Mouse (Mus musculus) embryonic facial prominence, embryonic 11.5 days (tissue): Measurements from ENCODE around the gene Coro2a. TPM values are rescaled to one million over a fixed set of nuclear protein-coding genes. Genes with fewer than 3 reads are reported as not detected.
"Not testable (repeated sequence)": the region's sequence is repeated elsewhere in the genome, so short reads cannot be mapped to it uniquely, and the experiment has no call there.

Experiments used
- ATAC-seq: fragments of 200-750 bp; cut with Nextera tagmentation; replicated peaks from 2 replicates; pipeline ENCODE4 v1.8.0; 2017; ENCODE audit warnings: low read depth; ENCODE audit not compliant: insufficient number of reproducible peaks, low FRiP score, low TSS enrichment
- DNase-seq: peaks from one replicate; pipeline ENCODE4 v3.0.0-alpha.2; 2015; ENCODE audit warnings: low spot score
- H3K27ac ChIP-seq: fragments of 300-500 bp; sonication (generic); replicated peaks from 2 replicates; pipeline ENCODE4 v1.5.1; 2014; ENCODE audit warnings: mild to moderate bottlenecking, low read depth, low read length, control low read depth
- H3K27me3 ChIP-seq: fragments of 300-500 bp; sonication (generic); 2 replicates; pipeline ENCODE4 v1.6.1; 2014; ENCODE audit warnings: mild to moderate bottlenecking, low read length, moderate library complexity, mixed read lengths; ENCODE audit not compliant: control insufficient read depth, insufficient read depth
- H3K36me3 ChIP-seq: fragments of 300-500 bp; sonication (generic); replicated peaks from 2 replicates; pipeline ENCODE4 v1.6.1; 2014; ENCODE audit warnings: low read depth, mild to moderate bottlenecking, low read length, moderate library complexity, mixed read lengths; ENCODE audit not compliant: control insufficient read depth, insufficient read depth
- H3K4me1 ChIP-seq: fragments of 300-500 bp; sonication (generic); 2 replicates; pipeline ENCODE4 v1.6.1; 2014; ENCODE audit warnings: low read length, mixed read lengths; ENCODE audit not compliant: control insufficient read depth, insufficient read depth
- H3K4me2 ChIP-seq: fragments of 300-500 bp; sonication (generic); 2 replicates; pipeline ENCODE4 v1.6.1; 2014; ENCODE audit warnings: low read depth, mild to moderate bottlenecking, control low read depth, low read length, moderate library complexity
- H3K4me3 ChIP-seq: fragments of 300-500 bp; sonication (generic); 2 replicates; pipeline ENCODE4 v1.5.1; 2014; ENCODE audit warnings: low read depth, low read length, control low read depth
- H3K9ac ChIP-seq: fragments of 300-500 bp; sonication (generic); replicated peaks from 2 replicates; pipeline ENCODE4 v1.6.1; 2014; ENCODE audit warnings: mild to moderate bottlenecking, control low read depth, low read length
- H3K9me3 ChIP-seq: fragments of 300-500 bp; sonication (generic); replicated peaks from 2 replicates; pipeline ENCODE4 v1.6.1; 2016; ENCODE audit warnings: mild to moderate bottlenecking, low read length, inconsistent platforms, mixed read lengths; ENCODE audit not compliant: control insufficient read depth
- WGBS: fragments of 180-500 bp; shearing (Covaris S2); extraction: QIAGEN DNeasy Blood & Tissue Kit; methylation state at CpG from one replicate; pipeline ENCODE4 v1.1.7; 2014; 5-methylcytosine and 5-hydroxymethylcytosine counted together
- polyA plus RNA-seq: library from polyadenylated mRNA; unstranded; fragments of >200 nt; fragmentation: Nextera tagmentation; extraction: Ambion mirVana; gene quantifications from 2 replicates; pipeline ENCODE4 v1.2.1, GENCODE M21; 2014

Coro2a gene
- polyA plus RNA-seq, 1 experiment from 2014 or later = 6.0 TPM

GRCm38 (mm10) chr4:46589151-46589550 lies 12.9 kb downstream of the Coro2a start:
- 80% methylated on average over 8 of the region's 8 CpGs for WGBS
- H3K4me1 ChIP-seq = no peaks in the 10 kb centered on the region
- H3K27ac ChIP-seq = no peak overlapping the region

GRCm38 (mm10) chr4:46586473-46586872 lies 15.5 kb downstream of the Coro2a start:
- H3K4me1 ChIP-seq = no peaks in the 10 kb centered on the region
- WGBS = 50% methylated on average over 4 of the region's 4 CpGs
- no peaks in the 10 kb centered on the region for H3K9me3 ChIP-seq
- H3K27me3 ChIP-seq = no peaks in the 10 kb centered on the region
- H3K9ac ChIP-seq = no peak overlapping the region
- DNase-seq = no peak
- no peak overlapping the region for H3K4me3 ChIP-seq
- H3K27ac ChIP-seq = no peak overlapping the region
- no peak overlapping the region for H3K4me2 ChIP-seq
- no peak for ATAC-seq
- no peaks in the 10 kb centered on the region for H3K36me3 ChIP-seq

More at GRCm38 (mm10) chr4:46589151-46589550, 12.9 kb downstream of the Coro2a start:
- H3K4me2 ChIP-seq = no peak overlapping the region
- H3K9ac ChIP-seq = no peak overlapping the region
- DNase-seq = no peak
- ATAC-seq = no peak
- H3K27me3 ChIP-seq = no peaks in the 10 kb centered on the region
- no peaks in the 10 kb centered on the region for H3K36me3 ChIP-seq
- no peak overlapping the region for H3K4me3 ChIP-seq
- no peaks in the 10 kb centered on the region for H3K9me3 ChIP-seq

DNA sequence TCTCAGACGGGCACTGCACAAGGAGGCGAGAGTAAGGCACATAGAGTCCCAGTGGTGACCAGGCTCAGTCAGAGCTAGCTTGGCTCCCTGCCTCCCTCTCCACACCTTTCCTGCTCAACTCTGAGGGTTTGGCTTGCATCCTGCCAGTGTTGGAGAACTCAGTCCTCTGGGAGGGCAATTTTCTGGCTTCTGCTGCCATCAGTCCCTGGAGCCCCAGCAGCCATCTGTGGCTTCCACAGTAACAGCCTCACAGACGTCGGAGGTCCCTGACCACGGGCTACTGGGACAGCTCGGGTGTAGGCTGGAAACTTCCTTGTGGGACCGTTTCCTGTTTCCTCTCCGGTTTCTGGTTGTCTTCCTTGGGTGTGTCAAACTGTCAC lies 16.2 kb downstream of the Coro2a start:
- Histone ChIP-seq H3K4me3 (no peak overlapping the region), H3K27me3 (no peaks in the 10 kb centered on the region), H3K4me2 (no peak overlapping the region), H3K9ac (no peak overlapping the region), H3K27ac (no peak overlapping the region), H3K4me1 (no peaks in the 10 kb centered on the region), H3K36me3 (no peaks in the 10 kb centered on the region), H3K9me3 (no peaks in the 10 kb centered on the region)
- 65% methylated on average over 8 of the region's 8 CpGs for WGBS
- ATAC-seq (no peak), DNase-seq (no peak)

DNA sequence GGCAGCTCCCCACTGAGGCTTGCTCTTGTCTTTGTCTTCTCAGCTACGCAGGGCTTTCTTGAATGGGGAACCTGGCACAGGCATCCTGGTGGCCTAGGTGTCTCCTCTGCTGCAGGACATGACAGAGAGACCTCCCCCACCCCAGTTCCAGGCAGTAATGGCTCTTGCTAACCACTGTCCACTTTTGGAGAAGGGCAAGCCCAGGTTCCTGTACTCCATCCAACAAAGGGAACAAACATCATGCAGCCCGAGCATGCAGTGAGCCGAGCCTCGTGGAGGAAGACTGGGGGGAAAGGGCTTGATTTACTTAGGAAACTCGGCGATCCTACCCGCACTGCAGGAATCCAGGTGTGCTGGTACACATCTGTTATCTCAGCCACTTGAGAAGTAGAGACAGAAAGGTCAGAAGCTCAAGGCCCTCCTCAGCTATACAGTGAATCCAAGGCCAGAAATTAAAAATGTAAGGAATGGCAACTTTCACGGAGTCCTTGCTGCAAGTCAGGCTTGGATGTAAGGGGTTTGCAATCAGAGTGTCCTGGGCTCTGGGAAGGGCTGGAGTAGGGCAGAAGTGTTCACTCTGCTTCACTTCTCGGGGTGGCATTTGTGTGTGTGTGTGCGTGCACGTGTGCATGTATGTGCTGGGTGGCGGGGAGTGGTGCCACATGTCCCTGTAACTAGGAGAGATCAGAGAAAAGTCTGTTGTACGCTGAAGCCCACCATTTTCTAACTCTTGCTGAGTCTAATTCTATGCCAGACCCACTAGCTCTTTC lies 16.8 kb downstream of the Coro2a start:
- 74% methylated on average over 13 of the region's 13 CpGs for WGBS
- Histone ChIP-seq H3K9me3 (no peaks in the 10 kb centered on the region), H3K4me3 (no peak overlapping the region), H3K4me1 (no peaks in the 10 kb centered on the region), H3K4me2 (no peak overlapping the region), H3K9ac (no peak overlapping the region), H3K36me3 (no peaks in the 10 kb centered on the region), H3K27ac (no peak overlapping the region), H3K27me3 (no peaks in the 10 kb centered on the region)
- no peak for DNase-seq
- ATAC-seq = no peak

- not testable (repeated sequence) for H3K9me3 ChIP-seq, H3K4me2 ChIP-seq, ATAC-seq, H3K27me3 ChIP-seq, H3K36me3 ChIP-seq, DNase-seq, H3K4me1 ChIP-seq, H3K9ac ChIP-seq, H3K4me3 ChIP-seq, H3K27ac ChIP-seq
- WGBS = 80% methylated on average over 3 of the region's 3 CpGs
Observed at GRCm38 (mm10) chr4:46584536-46584935, 17.5 kb downstream of the Coro2a start.

- 75% methylated on average over 1 of the region's 6 CpGs for WGBS
- not testable (repeated sequence) for H3K4me2 ChIP-seq, H3K27ac ChIP-seq, H3K36me3 ChIP-seq, ATAC-seq, DNase-seq, H3K4me1 ChIP-seq, H3K9ac ChIP-seq, H3K27me3 ChIP-seq, H3K4me3 ChIP-seq, H3K9me3 ChIP-seq
Observed at GRCm38 (mm10) chr4:46584084-46584483, 17.9 kb downstream of the Coro2a start.

DNA sequence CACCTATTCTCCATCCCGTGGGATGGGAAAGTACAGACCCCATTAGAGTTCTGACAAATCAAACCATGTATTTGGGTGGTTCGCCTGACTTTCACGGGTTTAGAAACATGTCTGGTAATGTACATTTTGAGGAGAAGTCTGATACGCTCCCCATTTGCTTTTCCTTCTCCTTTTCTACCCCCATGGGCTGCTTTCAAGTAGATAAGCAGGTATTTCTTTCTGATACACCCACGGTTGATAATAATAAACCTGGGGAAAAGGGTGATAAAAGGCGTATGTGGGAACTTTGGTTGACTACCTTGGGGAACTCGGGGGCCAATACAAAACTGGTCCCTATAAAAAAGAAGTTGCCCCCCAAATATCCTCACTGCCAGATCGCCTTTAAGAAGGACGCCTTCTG lies 20.0 kb downstream of the Coro2a start:
- not testable (repeated sequence) for H3K4me3 ChIP-seq, DNase-seq, H3K27me3 ChIP-seq, H3K9me3 ChIP-seq, H3K27ac ChIP-seq, H3K4me2 ChIP-seq, H3K4me1 ChIP-seq, H3K36me3 ChIP-seq, H3K9ac ChIP-seq, ATAC-seq
- 84% methylated on average over 9 of the region's 9 CpGs for WGBS

- DNase-seq, H3K36me3 ChIP-seq, H3K9ac ChIP-seq, H3K9me3 ChIP-seq, H3K4me1 ChIP-seq, ATAC-seq, H3K4me2 ChIP-seq, H3K27me3 ChIP-seq, H3K4me3 ChIP-seq, H3K27ac ChIP-seq: not testable (repeated sequence)
- 95% methylated on average over 22 of the region's 22 CpGs for WGBS
Observed at GRCm38 (mm10) chr4:46581577-46581976, 20.4 kb downstream of the Coro2a start.
